In genomic region chr11:75912944-75913657, GRCm38 (mm10) we compare ENCODE assay signal across 9 mouse cellular contexts. TPM values are rescaled to one million over a fixed set of nuclear protein-coding genes. Genes with fewer than 3 reads are reported as not detected.
A peak's percentile ranks its signal among the peaks of the same experiment; 100 is the strongest.
DNase-seq lines count a peak whose midpoint lies in the region; ATAC-seq and TF ChIP-seq lines count a peak whose summit lies in the region.
"Had no signal": no experiment of that assay in that cellular context is flagged by ENCODE, and none has a peak within 500 bp of the region (broad histone marks: within the 10 kb centered on the region; RNA-seq: fewer than 3 reads in every experiment).

No protein-coding gene starts in this region.

- no peak overlapping the region for H3K9ac ChIP-seq in forebrain, postnatal 0 days
- no peak overlapping the region for H3K9ac ChIP-seq in forebrain, embryonic 16.5 days (replicated peaks; ENCODE audit: low read depth, low read length)
- H3K9ac ChIP-seq in heart, adult 2 months (ENCODE audit: low read depth, low read length): no peak overlapping the region
- H3K9ac ChIP-seq: limb, embryonic 13.5 days had no signal

- no peaks in the 10 kb centered on the region for H3K79me2 ChIP-seq in heart, adult 2 months (replicated peaks; ENCODE audit: control insufficient read depth, insufficient read depth, low read length)

- H3K4me1 ChIP-seq in forebrain, postnatal 0 days (ENCODE audit: insufficient read depth): no peaks in the 10 kb centered on the region; the same call in 1 of the 2 replicates
- H3K4me1 ChIP-seq in forebrain, embryonic 16.5 days (replicated peaks; ENCODE audit: control insufficient read depth, insufficient read depth, low read length): no peaks in the 10 kb centered on the region
- peaks cover 12% of the 10 kb centered on the region for H3K4me1 ChIP-seq in G1E (ENCODE audit: insufficient read depth, low read depth, low read length)
- H3K4me1 ChIP-seq in heart, adult 2 months (ENCODE audit: control insufficient read depth, insufficient read depth, low read length): no peaks in the 10 kb centered on the region
- H3K4me1 ChIP-seq: limb, embryonic 13.5 days had no signal

- intact Hi-C loops in heart, adult 2 months (cut with DNase I): loop anchor here (1.0 to 5.0 kb wide), 4 partner anchors 54 to 254 kb away; no protein-coding TSS in a partner anchor

- H3K27ac ChIP-seq in forebrain, postnatal 0 days (ENCODE audit: low read depth, low read length): no peak overlapping the region
- no peak overlapping the region for H3K27ac ChIP-seq in forebrain, embryonic 16.5 days (ENCODE audit: low read length)
- H3K27ac ChIP-seq in heart, adult 2 months: peak overlapping the region; percentile 55; the same call in 1 of the 2 replicates
- H3K27ac ChIP-seq in layer of hippocampus, adult 2 months: peak overlapping the region; percentile 54; the same call in 1 of the 2 replicates
- H3K27ac ChIP-seq: limb, embryonic 13.5 days had no signal

- ATAC-seq in forebrain, postnatal 0 days: no peak
- no peak for ATAC-seq in forebrain, embryonic 16.5 days
- no peak for ATAC-seq in G1E (ENCODE audit: extremely low read depth, insufficient number of reproducible peaks, low FRiP score, poor library complexity, severe bottlenecking)

- no peaks in the 10 kb centered on the region for H3K36me3 ChIP-seq in forebrain, postnatal 0 days (ENCODE audit: insufficient read depth)
- H3K36me3 ChIP-seq in forebrain, embryonic 16.5 days (ENCODE audit: control insufficient read depth, insufficient read depth): no peaks in the 10 kb centered on the region
- no peaks in the 10 kb centered on the region for H3K36me3 ChIP-seq in G1E (replicated peaks)
- no peaks in the 10 kb centered on the region for H3K36me3 ChIP-seq in heart, adult 2 months (ENCODE audit: control insufficient read depth, insufficient read depth, low read length)
- H3K36me3 ChIP-seq: limb, embryonic 13.5 days had no signal

- H3K9me3 ChIP-seq in forebrain, postnatal 0 days (ENCODE audit: low read length): no peaks in the 10 kb centered on the region
- H3K9me3 ChIP-seq in forebrain, embryonic 16.5 days (ENCODE audit: control insufficient read depth, low read length): no peaks in the 10 kb centered on the region
- H3K9me3 ChIP-seq in G1E (replicated peaks): peaks cover 2% of the 10 kb centered on the region; the same call in 1 of the 2 replicates

- H3K4me2 ChIP-seq in forebrain, postnatal 0 days (ENCODE audit: low read depth): no peak overlapping the region
- no peak overlapping the region for H3K4me2 ChIP-seq in forebrain, embryonic 16.5 days (ENCODE audit: low read length)
- H3K4me2 ChIP-seq: limb, embryonic 13.5 days had no signal

- no peak for TF ChIP-seq POLR2A in heart, adult 2 months (IDR thresholded peaks at IDR 0.05; ENCODE audit: insufficient read depth, low read depth, low read length)

- WGBS in forebrain, postnatal 0 days: 48% methylated on average over 10 of the region's 10 CpGs
- WGBS in forebrain, embryonic 16.5 days: 54% methylated on average over 10 of the region's 10 CpGs
- WGBS in heart, adult 2 months: 29% methylated on average over 10 of the region's 10 CpGs

- DNase-seq in forebrain, postnatal 0 days: peak; percentile 28
- peak; percentile 22 for DNase-seq in G1E (ENCODE audit: low spot score)
- peak; percentile 82 to 86 for DNase-seq in cerebellum, postnatal 10 days
- peak; percentile 71 to 79 for DNase-seq in heart, adult 2 months
- peak; percentile 36 to 60 for DNase-seq in layer of hippocampus, adult 2 months (ENCODE audit: low spot score in 2 of 2)
- DNase-seq in naive thymus-derived CD4-positive, alpha-beta T cell, adult 2 months (ENCODE audit: low read depth): peak; percentile 74
- DNase-seq in thymus, postnatal 0 days (ENCODE audit: low spot score): peak; percentile 48

- no peaks in the 10 kb centered on the region for H3K27me3 ChIP-seq in forebrain, postnatal 0 days (ENCODE audit: insufficient read depth, low read length)
- H3K27me3 ChIP-seq in forebrain, embryonic 16.5 days (replicated peaks; ENCODE audit: control insufficient read depth, insufficient read depth, low read length): no peaks in the 10 kb centered on the region
- H3K27me3 ChIP-seq in G1E (ENCODE audit: insufficient read depth, low read length): peaks cover 9% of the 10 kb centered on the region
- H3K27me3 ChIP-seq in heart, adult 2 months (ENCODE audit: control insufficient read depth, insufficient read depth, low read length): no peaks in the 10 kb centered on the region
- H3K27me3 ChIP-seq: limb, embryonic 13.5 days had no signal

- peak; percentile 75 for TF ChIP-seq CTCF in forebrain, postnatal 0 days (IDR thresholded peaks at IDR 0.05; ENCODE audit: low read depth)
- peak; percentile 83 for TF ChIP-seq CTCF in G1E (IDR thresholded peaks at IDR 0.05; ENCODE audit: low read depth, low read length)
- TF ChIP-seq CTCF in heart, adult 2 months (IDR thresholded peaks at IDR 0.05): peak; percentile 89
- peak; percentile 87 for TF ChIP-seq CTCF in layer of hippocampus, adult 2 months (conservative IDR thresholded peaks at IDR 0.05)

- no peak for TF ChIP-seq EP300 in heart, adult 2 months (IDR thresholded peaks at IDR 0.05; ENCODE audit: insufficient read depth, low read depth, low read length)

- no peak overlapping the region for H3K4me3 ChIP-seq in forebrain, postnatal 0 days (ENCODE audit: low read depth, low read length)
- H3K4me3 ChIP-seq in forebrain, embryonic 16.5 days (replicated peaks; ENCODE audit: low read length): no peak overlapping the region
- no peak overlapping the region for H3K4me3 ChIP-seq in G1E (ENCODE audit: low read depth, low read length)
- H3K4me3 ChIP-seq in heart, adult 2 months: no peak overlapping the region
- no peak overlapping the region for H3K4me3 ChIP-seq in layer of hippocampus, adult 2 months
- H3K4me3 ChIP-seq: limb, embryonic 13.5 days had no signal

RNA-seq across cellular contexts. Expression of gene Rph3al, which starts 25.1 kb away (rescaled TPM):
- total RNA-seq in forebrain, postnatal 0 days (2014; rRNA removed): 1.4 and 1.9 TPM in 2 replicates
- polyA plus RNA-seq in forebrain, postnatal 0 days (2015; fragmentation: Nextera tagmentation; extraction: Ambion mirVana): 1.5 and 2.4 TPM in 2 replicates
- polyA plus RNA-seq in forebrain, embryonic 16.5 days (2015; fragmentation: Nextera tagmentation; extraction: Ambion mirVana): 1.1 and 2.0 TPM in 2 replicates
- total RNA-seq in G1E (2014; fragmentation: Nextera tagmentation): not detected in 2 replicates
- total RNA-seq in G1E (2017): not detected in 2 replicates
- polyA plus RNA-seq in G1E (2012): 0.08 TPM in 1 of 2 replicates, not detected in the other
- 10 to 100 TPM; 11.1 to 11.7 TPM for total RNA-seq in heart, adult 2 months (2021)
- polyA plus RNA-seq in heart, adult 2 months (2012; rRNA removed): 5.9 and 6.6 TPM in 2 replicates
- total RNA-seq in layer of hippocampus, adult 2 months (2021): 1 to 10 TPM; 4.8 to 6.3 TPM
- 4.2 and 4.3 TPM in 2 replicates for polyA plus RNA-seq in thymus, postnatal 0 days (2015; fragmentation: Nextera tagmentation; extraction: Ambion mirVana)

Comparison
In these comparisons a context has a peak if more than half of its experiments do, and no peak if none do; other contexts are left out.
1. DNase-seq: peak in every context shown above with its lines; median percentile 84 in cerebellum, postnatal 10 days; 75 in heart, adult 2 months; 74 in naive thymus-derived CD4-positive, alpha-beta T cell, adult 2 months; 48 in layer of hippocampus, adult 2 months; 48 in thymus, postnatal 0 days; 28 in forebrain, postnatal 0 days; 22 in G1E.
2. H3K27ac ChIP-seq: peak in heart, adult 2 months (single experiment) and layer of hippocampus, adult 2 months (single experiment); none in forebrain, postnatal 0 days (single experiment) and forebrain, embryonic 16.5 days (single experiment).
3. Peak in every context shown above with its lines, with median percentiles within 50 percentile points of each other: CTCF ChIP-seq.